Mouse (Mus musculus): ENCODE results near the gene Trp53bp2. TPM values are rescaled to one million over a fixed set of nuclear protein-coding genes. Genes with fewer than 3 reads are reported as not detected.

Gene Trp53bp2
- polyA plus RNA-seq, 1 experiment = 17.4 TPM

DNA sequence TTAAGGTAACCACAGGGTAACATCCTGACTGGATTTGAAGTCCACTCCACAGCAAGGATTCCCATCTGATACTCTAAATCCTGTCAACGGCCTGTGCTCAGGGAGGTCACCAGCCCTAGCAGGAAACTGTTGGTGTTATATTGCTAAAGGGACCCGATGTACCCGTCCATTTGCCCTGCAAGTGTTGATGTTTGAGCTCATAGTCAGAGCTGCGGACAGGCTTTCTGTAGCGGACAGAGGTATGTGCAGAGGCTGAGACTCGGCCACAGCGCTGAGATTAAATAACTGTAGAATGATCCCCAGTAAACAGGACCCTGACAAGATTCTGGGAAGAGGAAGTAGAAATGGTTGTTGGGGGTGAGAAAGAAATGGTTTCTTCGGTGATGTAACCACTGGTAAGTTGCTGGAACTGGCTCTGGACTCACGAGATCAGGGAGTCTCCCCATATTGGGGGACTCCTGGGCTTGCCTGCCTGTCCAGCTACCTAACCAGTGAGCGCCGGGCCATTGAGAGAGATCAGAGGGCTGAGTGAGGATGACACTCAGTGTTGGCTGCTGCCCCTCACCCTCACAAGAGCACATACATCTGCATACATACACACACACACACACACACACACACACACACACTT is 30.7 kb upstream of the Trp53bp2 start:
- TF ChIP-seq CTCF (IDR thresholded peaks at IDR 0.05; ENCODE audit: borderline replicate concordance, insufficient read depth, low read length) (no peak), POLR2A (IDR thresholded peaks at IDR 0.05; ENCODE audit: low read depth, low read length) (no peak)
- Histone ChIP-seq H3K4me1 (ENCODE audit: control insufficient read depth, insufficient read depth, low read length) (no peaks in the 10 kb centered on the region; the same call in 1 of the 2 replicates), H3K4me3 (ENCODE audit: insufficient read depth, low read length) (no peak overlapping the region), H3K27ac (ENCODE audit: insufficient read depth, low read length) (no peak overlapping the region)

DNA sequence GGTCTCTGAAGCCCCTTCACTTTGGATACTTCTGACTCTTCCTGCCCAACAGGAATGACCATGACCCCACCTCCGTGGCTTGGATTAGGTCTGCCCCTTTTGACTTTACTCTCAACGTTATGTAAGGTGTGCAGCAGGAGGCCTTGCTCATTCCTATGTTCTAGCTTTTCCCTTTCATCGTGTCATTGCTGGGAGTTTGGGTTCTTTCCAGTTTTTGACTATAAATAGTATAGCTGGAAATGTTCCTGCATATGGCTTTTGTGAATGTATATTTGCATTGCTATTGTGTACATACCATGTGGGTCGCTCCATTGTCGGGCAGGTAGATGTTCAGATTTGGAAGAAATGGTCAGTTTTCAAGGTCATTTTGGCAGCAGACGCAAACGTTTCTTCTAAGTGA is 30.1 kb upstream of the Trp53bp2 start:
- Histone ChIP-seq H3K4me1 (ENCODE audit: control insufficient read depth, insufficient read depth, low read length) (no peaks in the 10 kb centered on the region; the same call in 1 of the 2 replicates), H3K27ac (ENCODE audit: insufficient read depth, low read length) (no peak overlapping the region), H3K4me3 (ENCODE audit: insufficient read depth, low read length) (no peak overlapping the region)
- TF ChIP-seq CTCF (IDR thresholded peaks at IDR 0.05; ENCODE audit: borderline replicate concordance, insufficient read depth, low read length) (no peak), POLR2A (IDR thresholded peaks at IDR 0.05; ENCODE audit: low read depth, low read length) (no peak)

DNA sequence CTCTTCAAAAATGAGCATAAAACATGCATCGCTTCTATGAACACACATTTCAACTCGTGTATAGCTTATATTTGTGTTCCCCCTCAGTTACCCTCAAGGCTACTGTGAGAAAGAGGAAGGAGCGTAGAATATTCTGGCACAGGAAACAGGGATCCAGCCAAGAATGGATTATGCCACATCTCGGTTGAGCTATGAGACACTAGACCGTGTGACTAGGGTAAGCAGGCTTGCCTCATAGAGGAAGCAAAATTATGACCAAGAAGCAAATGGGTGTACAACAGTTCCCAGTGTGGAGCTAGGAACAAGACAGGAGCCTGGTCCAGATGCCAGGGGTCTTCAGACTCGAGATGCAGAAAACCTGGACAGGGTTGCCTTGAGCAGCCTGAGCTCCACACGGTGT is 28.3 kb upstream of the Trp53bp2 start:
- H3K4me1 ChIP-seq (ENCODE audit: control insufficient read depth, insufficient read depth, low read length) = no peaks in the 10 kb centered on the region
- no peak overlapping the region for H3K4me3 ChIP-seq (ENCODE audit: insufficient read depth, low read length)
- TF ChIP-seq CTCF (IDR thresholded peaks at IDR 0.05; ENCODE audit: borderline replicate concordance, insufficient read depth, low read length) = no peak
- no peak for TF ChIP-seq POLR2A (IDR thresholded peaks at IDR 0.05; ENCODE audit: low read depth, low read length)
- no peak overlapping the region for H3K27ac ChIP-seq (ENCODE audit: insufficient read depth, low read length)

- TF ChIP-seq CTCF (IDR thresholded peaks at IDR 0.05; ENCODE audit: borderline replicate concordance, insufficient read depth, low read length) (no peak), POLR2A (IDR thresholded peaks at IDR 0.05; ENCODE audit: low read depth, low read length) (no peak)
- Histone ChIP-seq H3K4me1 (ENCODE audit: control insufficient read depth, insufficient read depth, low read length) (no peaks in the 10 kb centered on the region), H3K4me3 (ENCODE audit: insufficient read depth, low read length) (no peak overlapping the region), H3K27ac (ENCODE audit: insufficient read depth, low read length) (no peak overlapping the region)
These were observed 27.6 kb upstream of the Trp53bp2 start for GRCm38 (mm10) chr1:182381327-182381726.

DNA sequence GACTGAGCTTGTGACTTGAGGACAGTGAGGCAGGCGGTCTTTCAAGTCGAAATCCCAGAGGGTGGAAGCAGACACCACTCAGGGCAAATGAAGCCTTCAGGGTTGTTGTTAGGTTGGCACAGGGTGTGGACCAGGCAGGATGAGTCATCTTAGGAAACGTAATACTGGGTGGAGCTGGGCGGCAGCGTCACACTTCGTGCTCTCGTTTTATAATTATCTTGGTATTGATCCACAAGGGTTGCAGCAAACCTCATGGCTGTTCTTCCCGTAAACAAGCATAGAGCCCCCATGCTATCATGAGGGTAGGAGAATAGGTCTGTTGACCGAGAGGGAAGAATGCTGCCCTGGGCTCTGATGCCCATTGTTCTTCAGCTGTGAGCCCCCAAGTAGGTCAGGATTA is 25.9 kb upstream of the Trp53bp2 start:
- TF ChIP-seq CTCF (IDR thresholded peaks at IDR 0.05; ENCODE audit: borderline replicate concordance, insufficient read depth, low read length) = no peak
- no peak for TF ChIP-seq POLR2A (IDR thresholded peaks at IDR 0.05; ENCODE audit: low read depth, low read length)
- H3K27ac ChIP-seq (ENCODE audit: insufficient read depth, low read length) = no peak overlapping the region
- H3K4me1 ChIP-seq (ENCODE audit: control insufficient read depth, insufficient read depth, low read length) = no peaks in the 10 kb centered on the region
- no peak overlapping the region for H3K4me3 ChIP-seq (ENCODE audit: insufficient read depth, low read length)

GRCm38 (mm10) chr1:182386449-182386848 is 22.5 kb upstream of the Trp53bp2 start:
- no peak overlapping the region for H3K4me3 ChIP-seq (ENCODE audit: insufficient read depth, low read length)
- no peak for TF ChIP-seq CTCF (IDR thresholded peaks at IDR 0.05; ENCODE audit: borderline replicate concordance, insufficient read depth, low read length)
- no peak overlapping the region for H3K27ac ChIP-seq (ENCODE audit: insufficient read depth, low read length)
- H3K4me1 ChIP-seq (ENCODE audit: control insufficient read depth, insufficient read depth, low read length) = no peaks in the 10 kb centered on the region

GRCm38 (mm10) chr1:182388729-182389128 is 20.2 kb upstream of the Trp53bp2 start:
- TF ChIP-seq CTCF (IDR thresholded peaks at IDR 0.05; ENCODE audit: borderline replicate concordance, insufficient read depth, low read length) (no peak), POLR2A (IDR thresholded peaks at IDR 0.05; ENCODE audit: low read depth, low read length) (no peak)
- Histone ChIP-seq H3K4me1 (ENCODE audit: control insufficient read depth, insufficient read depth, low read length) (no peaks in the 10 kb centered on the region), H3K4me3 (ENCODE audit: insufficient read depth, low read length) (no peak overlapping the region), H3K27ac (ENCODE audit: insufficient read depth, low read length) (no peak overlapping the region)

GRCm38 (mm10) chr1:182398171-182398570 is 10.8 kb upstream of the Trp53bp2 start:
- TF ChIP-seq CTCF (IDR thresholded peaks at IDR 0.05; ENCODE audit: borderline replicate concordance, insufficient read depth, low read length) = no peak
- TF ChIP-seq POLR2A (IDR thresholded peaks at IDR 0.05; ENCODE audit: low read depth, low read length) = no peak
- no peak overlapping the region for H3K27ac ChIP-seq (ENCODE audit: insufficient read depth, low read length)
- no peaks in the 10 kb centered on the region for H3K4me1 ChIP-seq (ENCODE audit: control insufficient read depth, insufficient read depth, low read length)
- no peak overlapping the region for H3K4me3 ChIP-seq (ENCODE audit: insufficient read depth, low read length)

DNA sequence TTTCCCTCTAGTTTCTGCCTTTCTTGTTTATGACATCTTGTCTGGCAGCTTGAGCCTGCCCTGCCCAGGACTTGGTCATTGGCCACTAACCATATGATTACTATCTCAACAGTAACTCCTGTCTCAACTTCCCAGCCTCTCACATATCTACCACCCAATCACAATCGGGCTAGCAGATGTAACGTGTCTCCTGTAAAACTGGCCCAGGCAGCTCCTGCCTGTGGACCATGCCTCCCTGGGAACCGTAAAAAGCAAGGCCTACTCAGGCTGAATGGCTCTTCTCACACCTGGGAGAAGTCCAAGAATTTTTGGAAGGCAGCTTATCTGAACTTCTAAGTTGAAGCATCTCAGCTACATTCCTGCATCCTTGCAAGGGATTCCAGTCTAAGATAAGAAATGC is 10.2 kb upstream of the Trp53bp2 start:
- Histone ChIP-seq H3K4me1 (ENCODE audit: control insufficient read depth, insufficient read depth, low read length) (no peaks in the 10 kb centered on the region), H3K4me3 (ENCODE audit: insufficient read depth, low read length) (no peak overlapping the region), H3K27ac (ENCODE audit: insufficient read depth, low read length) (no peak overlapping the region)
- TF ChIP-seq POLR2A (IDR thresholded peaks at IDR 0.05; ENCODE audit: low read depth, low read length) = no peak
- TF ChIP-seq CTCF (IDR thresholded peaks at IDR 0.05; ENCODE audit: borderline replicate concordance, insufficient read depth, low read length) = no peak

DNA sequence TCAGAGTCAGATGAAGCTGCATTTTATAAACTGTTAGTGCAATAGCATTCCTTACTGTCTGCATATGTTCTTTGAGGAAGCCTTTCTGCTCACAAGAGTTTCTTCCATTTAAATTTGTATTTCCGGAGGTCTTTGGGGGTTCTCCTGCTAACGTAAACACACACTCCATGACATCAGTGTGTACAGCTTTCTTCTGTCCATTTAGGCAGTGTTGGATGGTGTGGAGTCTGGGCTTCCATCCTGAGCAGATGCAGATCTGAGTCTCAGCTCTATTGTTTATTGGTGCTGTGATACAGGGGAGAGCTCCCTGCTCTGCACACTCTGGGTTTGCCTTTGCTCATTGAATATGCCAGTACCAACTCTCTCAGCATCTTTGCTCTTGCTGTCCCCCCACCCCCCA is 9.8 kb upstream of the Trp53bp2 start:
- TF ChIP-seq CTCF (IDR thresholded peaks at IDR 0.05; ENCODE audit: borderline replicate concordance, insufficient read depth, low read length) (no peak), POLR2A (IDR thresholded peaks at IDR 0.05; ENCODE audit: low read depth, low read length) (no peak)
- H3K27ac ChIP-seq (ENCODE audit: insufficient read depth, low read length) = peak overlapping the region; percentile 14; the same call in 1 of the 2 replicates
- no peak overlapping the region for H3K4me3 ChIP-seq (ENCODE audit: insufficient read depth, low read length)
- H3K4me1 ChIP-seq (ENCODE audit: control insufficient read depth, insufficient read depth, low read length) = no peaks in the 10 kb centered on the region

Data from embryonic fibroblast, embryonic 13.5 days (primary cell).